Mouse (Mus musculus): ENCODE measurements around the gene Atg9b.
A peak's percentile ranks its signal among the peaks of the same experiment; 100 is the strongest.

The Atg9b gene

GRCm38 (mm10) chr5:24381988-24382387 lies 10.0 kb downstream of the Atg9b start:
- DNase-seq (ENCODE audit: low spot score in 2 of 2) = no peak

GRCm38 (mm10) chr5:24381486-24381885 lies 10.5 kb downstream of the Atg9b start:
- no peak for DNase-seq (ENCODE audit: low spot score in 2 of 2)

- DNase-seq (ENCODE audit: low spot score in 2 of 2) = no peak
Measured at GRCm38 (mm10) chr5:24380499-24380898, 11.4 kb downstream of the Atg9b start.

GRCm38 (mm10) chr5:24379501-24379900 lies 12.4 kb downstream of the Atg9b start:
- no peak for DNase-seq (ENCODE audit: low spot score in 2 of 2)

DNA sequence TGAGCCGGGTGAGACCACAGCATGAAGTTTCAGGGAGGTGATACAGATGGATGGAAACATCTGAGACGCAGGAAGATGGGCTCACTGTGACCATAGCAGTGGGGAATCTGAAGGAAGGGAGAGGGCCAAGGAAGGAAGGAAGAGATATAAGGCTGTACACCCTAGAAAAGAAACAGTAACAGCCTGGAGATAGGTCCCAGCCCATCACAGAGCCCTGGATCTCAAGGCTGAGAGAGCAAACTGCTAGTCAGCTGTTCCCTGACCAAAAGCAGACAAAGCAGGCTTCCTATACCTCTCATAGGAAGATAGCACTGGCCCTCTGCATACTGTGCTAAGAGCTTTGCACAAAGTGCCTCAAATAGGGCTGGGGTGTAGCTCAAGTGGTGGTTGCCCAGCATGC lies 13.2 kb downstream of the Atg9b start:
- no peak for DNase-seq (ENCODE audit: low spot score in 2 of 2)

GRCm38 (mm10) chr5:24374666-24375328 lies 17.1 kb downstream of the Atg9b start:
- DNase-seq (ENCODE audit: low spot score in 2 of 2) = no peak

- DNase-seq (ENCODE audit: low spot score in 2 of 2) = no peak
Measured at GRCm38 (mm10) chr5:24374216-24374615, 17.7 kb downstream of the Atg9b start.

- DNase-seq (ENCODE audit: low spot score in 2 of 2) = no peak
Measured at GRCm38 (mm10) chr5:24373807-24374206, 18.1 kb downstream of the Atg9b start.

DNA sequence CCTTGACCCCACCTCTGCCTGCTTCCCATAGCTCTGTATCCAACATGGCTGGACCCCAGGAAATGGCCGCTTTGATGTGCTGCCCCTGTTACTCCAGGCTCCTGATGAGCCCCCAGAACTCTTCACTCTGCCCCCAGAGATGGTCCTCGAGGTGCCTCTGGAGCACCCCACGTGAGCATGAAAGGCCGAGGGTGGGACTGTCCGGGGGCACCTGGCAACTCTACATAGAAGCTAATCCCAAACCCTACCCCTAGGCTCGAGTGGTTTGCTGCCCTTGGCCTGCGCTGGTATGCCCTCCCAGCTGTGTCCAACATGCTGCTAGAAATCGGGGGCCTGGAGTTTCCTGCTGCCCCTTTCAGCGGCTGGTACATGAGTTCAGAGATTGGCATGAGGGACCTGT lies 22.2 kb downstream of the Atg9b start:
- no peak for DNase-seq (ENCODE audit: low spot score in 2 of 2)

DNA sequence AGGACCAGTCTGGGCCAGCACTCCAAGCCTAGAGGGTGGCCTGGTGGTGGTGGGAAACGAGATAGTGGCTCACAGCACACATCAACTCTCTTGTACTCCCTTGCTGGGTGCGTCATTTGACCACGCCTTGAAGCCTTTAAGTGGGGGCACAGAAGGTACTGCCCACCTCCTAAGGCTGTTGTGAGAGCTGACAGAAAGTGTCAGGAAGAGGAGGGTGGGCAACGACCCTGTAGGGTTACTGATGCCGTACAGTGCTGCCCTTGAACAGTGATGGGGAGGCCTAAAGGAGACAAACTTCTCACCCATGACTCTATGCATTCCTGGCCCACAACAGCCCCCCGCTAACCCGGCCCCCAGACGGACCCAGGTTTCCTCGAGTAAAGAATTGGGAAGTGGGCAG lies 25.5 kb downstream of the Atg9b start:
- DNase-seq (ENCODE audit: low spot score in 2 of 2) = no peak

GRCm38 (mm10) chr5:24365528-24365927 lies 26.4 kb downstream of the Atg9b start:
- DNase-seq (ENCODE audit: low spot score in 2 of 2) = no peak

GRCm38 (mm10) chr5:24364963-24365362 lies 27.0 kb downstream of the Atg9b start:
- no peak for DNase-seq (ENCODE audit: low spot score in 2 of 2)

DNA sequence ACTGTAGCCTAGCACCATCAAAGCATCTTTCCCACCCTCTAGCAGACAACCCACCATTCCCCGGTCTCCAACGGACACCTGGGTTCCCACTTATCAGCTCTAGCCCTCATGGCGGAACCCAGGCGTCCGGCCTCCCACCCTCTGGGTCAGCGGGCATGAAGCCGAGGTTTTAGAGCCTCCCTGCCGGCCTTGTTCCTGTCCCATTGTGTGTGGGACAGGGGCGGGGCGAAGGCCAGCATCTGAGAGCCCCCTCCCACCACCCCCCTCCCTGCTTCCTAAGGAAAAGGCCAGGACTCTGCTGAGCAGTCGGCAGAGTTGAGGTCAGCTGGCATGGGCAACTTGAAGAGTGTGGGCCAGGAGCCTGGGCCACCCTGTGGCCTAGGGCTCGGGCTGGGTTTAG lies 27.4 kb downstream of the Atg9b start, which contains the start of gene Nos3:
Gene Nos3 (plus strand): TSS at position 303 of the 400 bp plus-strand sequence.
- DNase-seq (ENCODE audit: low spot score in 2 of 2) = no peak

DNA sequence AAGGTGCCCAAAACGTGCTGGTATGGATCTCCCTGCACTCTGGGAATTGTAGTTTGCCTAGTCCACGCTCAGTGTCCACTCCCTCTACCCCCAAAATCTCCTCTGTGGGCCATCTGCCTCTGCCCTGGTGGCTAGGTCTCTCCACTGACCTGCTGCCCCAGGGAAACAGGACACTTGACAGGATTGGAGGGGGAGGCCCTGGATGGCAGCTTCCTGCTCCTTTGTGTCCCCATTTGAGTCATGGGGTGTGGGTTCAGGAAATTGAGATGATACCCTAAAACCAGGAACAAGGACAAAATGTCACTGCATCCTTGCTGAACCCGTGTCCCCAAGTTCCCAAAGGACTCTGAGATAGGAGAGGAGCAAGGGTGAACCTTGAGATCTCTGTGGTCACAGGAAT lies 27.9 kb downstream of the Atg9b start:
- DNase-seq (ENCODE audit: low spot score in 2 of 2) = no peak

- DNase-seq (ENCODE audit: low spot score in 2 of 2) = no peak
Measured at GRCm38 (mm10) chr5:24363467-24363866, 28.5 kb downstream of the Atg9b start.

- peak; percentile 65 to 82 for DNase-seq (ENCODE audit: low spot score in 2 of 2)
Measured at GRCm38 (mm10) chr5:24360792-24361454, 31.0 kb downstream of the Atg9b start.

DNA sequence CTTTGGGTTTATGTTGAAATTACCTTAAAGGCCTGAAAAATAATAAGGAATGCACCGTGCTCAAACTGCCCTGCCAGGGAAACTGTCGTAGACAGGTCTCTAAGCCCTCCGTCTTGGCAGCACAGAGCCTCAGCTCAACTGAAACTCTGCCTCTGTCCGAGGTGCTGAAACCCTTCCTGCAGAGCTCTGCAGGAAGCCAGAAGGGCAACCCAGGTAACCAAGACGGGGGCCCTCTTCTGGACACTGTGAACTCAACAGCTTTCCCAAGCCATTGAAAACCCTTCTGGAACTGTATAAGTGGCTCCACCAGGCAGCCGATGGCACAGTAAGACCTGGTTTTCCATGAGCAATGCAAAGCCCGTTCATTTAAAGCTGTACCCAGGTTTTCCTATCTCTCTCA lies 34.5 kb downstream of the Atg9b start:
- peak in 1 of 2 experiments; percentile 82 for DNase-seq (ENCODE audit: low spot score in 2 of 2)

DNA sequence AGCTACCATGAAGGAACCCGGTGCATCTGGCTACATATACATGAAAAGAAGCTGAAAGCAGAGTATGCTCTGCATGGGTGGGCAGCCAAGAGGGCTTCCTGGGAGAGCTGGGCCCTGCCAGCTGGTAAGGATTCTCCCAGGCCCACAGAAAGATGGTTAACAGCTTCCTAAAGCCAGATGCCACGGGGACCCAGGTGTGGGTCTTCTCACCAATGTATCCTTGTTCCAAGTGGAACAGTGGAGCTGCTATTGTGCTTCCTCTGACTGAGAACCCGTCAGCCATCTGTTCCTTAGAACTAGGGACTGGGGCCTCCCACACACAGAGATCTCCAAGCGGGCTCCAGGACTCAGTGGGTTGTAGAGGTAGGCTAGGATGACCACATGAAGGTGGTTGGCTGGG lies 35.2 kb downstream of the Atg9b start:
- no peak for DNase-seq (ENCODE audit: low spot score in 2 of 2)

DNA sequence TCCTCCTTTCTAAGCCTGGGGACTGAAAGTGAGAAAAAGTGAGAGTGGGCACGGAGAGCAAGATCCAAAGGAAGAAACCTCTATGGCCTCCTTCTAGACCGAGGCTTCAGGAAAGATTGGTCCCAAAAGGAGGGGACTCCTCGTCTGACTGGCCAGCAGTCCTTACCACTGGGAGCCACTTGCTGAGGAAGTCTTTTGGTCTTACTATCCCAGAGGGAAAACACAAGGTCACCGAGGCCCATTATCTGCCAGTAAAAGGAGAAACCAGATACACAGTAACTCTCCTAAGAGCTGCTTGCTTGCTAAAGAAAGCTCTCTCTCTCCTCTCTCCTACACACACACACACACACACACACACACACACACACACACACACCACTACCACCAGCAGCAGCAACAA lies 38.6 kb downstream of the Atg9b start:
- DNase-seq (ENCODE audit: low spot score in 2 of 2) = no peak

DNA sequence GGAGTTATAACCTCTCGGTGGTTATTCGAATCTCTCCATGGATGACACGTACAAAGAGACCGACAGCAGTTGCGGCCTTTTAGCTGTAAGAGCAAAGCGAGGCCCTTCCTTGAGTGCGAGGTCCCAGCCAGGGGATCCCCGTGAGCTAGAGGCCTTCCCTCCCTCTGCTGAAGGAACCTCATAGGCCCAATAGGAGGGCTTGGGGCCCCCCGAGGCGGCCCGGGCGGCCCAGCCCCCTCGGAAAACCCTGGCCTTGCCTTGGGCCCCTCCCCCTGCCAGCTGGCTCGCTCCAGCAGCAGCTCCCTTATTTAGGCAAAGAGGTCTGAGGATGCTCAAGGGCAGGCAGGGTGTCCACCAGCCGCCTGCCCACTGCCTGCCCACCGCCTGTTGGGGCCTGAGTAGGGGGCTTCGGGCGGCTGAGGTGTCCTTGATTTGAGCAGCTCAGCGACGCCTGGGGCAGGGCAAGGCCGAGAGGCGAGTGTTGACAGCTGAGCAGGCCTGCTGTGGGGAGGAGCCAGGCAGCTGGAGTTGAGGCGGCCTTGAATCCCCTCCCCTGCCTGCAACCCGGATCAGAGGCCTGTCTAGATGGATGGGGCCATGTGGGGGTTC lies 39.6 kb downstream of the Atg9b start:
- no peak for DNase-seq (ENCODE audit: low spot score in 2 of 2)

GRCm38 (mm10) chr5:24351701-24352171 lies 40.2 kb downstream of the Atg9b start:
- peak in 1 of 2 experiments; percentile 48 for DNase-seq (ENCODE audit: low spot score in 2 of 2)

- no peak for DNase-seq (ENCODE audit: low spot score in 2 of 2)
Measured at GRCm38 (mm10) chr5:24351278-24351677, 40.7 kb downstream of the Atg9b start, which contains the start of gene Kcnh2. Gene Kcnh2, minus strand, starts transcription at chr5:24351604.

Data from spleen, postnatal 10 days (tissue).